Mouse (Mus musculus): ENCODE results near the gene Nkg7.

GRCm38 (mm10) chr7:43453599-43454355 lies 16.9 kb downstream of the Nkg7 start:
- TF ChIP-seq CTCF (IDR thresholded peaks at IDR 0.05; ENCODE audit: borderline replicate concordance, insufficient read depth, low read length) (no peak), POLR2A (IDR thresholded peaks at IDR 0.05; ENCODE audit: low read depth, low read length) (no peak)

Measured in embryonic fibroblast, embryonic 13.5 days (primary cell).